Mouse (Mus musculus): ENCODE measurements around the gene Tcea3.

Tcea3 gene

DNA sequence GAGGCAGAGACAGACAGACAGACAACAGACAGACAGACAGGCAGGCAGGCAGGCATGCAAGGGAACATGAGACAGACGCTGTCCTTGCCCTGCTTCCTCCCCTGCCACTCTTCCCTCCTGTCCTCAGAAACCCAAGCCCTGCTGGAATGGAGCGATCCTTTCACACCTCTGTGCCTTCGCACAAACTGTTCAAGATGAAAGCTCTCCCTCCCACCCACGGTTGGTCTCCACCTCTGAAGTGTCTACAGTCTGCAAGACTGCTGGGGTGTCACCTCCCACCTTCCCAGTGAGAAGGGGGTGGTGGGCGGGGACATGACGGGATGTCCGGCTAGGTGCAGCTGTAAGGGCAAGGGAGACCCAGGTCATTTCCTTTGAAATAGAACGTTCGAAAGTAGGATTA lies 34.1 kb downstream of the Tcea3 start:
- peak; percentile 51 to 60 for DNase-seq (ENCODE audit: low spot score in 2 of 2)

DNA sequence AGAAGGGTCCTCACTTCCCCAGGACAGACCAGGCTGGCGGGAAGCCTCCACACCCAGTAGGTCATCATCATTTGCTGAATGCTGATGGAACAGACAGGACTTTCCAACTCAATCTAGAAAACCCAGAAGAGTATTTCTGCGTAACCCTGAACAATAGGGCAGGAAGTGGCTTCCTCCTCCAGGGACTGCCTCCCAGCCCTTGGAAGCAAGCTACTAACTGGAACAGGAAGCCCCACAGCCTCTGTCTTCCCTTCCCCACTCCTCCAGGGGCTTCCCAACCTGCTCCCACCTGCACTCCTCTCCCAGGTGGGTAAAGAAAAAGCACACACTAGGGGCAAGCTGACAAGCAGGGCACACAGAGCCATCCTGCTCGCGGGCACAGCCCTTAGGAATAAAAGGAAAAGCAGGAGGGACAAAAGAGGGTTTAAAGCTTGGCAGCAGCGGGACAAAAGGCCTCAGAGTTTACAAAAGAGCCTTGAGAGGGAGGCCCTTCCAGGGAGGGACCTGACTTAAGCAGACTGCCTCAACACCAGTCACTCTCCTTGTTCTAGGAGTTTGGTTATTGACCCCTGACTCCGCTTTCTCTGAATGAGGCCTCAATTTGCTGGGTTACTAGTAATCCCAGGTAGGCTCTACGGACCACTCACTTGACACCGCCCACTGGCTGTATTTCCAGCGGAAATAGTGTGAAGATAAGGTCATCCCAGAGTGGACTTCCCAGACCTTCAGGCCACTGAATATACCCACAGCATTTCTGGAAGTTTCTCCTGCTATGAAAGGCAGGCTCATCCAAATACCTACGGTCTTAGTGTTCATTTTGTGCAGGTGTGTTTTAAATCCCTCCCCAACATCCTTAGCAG lies 35.3 kb downstream of the Tcea3 start:
- no peak for DNase-seq (ENCODE audit: low spot score in 2 of 2)

DNA sequence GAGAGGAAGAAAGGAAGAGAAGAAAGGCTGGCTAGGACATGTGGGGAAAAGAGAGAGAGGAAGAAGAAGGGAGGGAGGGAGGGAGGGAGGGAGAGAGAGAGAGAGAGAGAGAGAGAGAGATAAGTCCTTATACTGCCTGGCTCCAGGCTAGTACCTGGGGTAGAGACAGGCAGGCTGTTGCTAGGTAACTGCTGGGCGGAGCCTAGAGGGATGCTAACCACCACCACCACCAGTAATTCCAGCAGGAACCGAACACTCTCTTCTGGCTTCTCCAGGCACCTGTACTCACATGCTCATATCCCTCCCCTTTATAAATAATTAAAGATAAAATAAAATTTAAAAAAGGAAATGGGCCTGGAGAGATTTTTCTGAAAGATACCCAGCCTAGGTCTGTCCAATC lies 36.3 kb downstream of the Tcea3 start:
- DNase-seq (ENCODE audit: low spot score in 2 of 2), result peak in 1 of 2 experiments; percentile 19

DNA sequence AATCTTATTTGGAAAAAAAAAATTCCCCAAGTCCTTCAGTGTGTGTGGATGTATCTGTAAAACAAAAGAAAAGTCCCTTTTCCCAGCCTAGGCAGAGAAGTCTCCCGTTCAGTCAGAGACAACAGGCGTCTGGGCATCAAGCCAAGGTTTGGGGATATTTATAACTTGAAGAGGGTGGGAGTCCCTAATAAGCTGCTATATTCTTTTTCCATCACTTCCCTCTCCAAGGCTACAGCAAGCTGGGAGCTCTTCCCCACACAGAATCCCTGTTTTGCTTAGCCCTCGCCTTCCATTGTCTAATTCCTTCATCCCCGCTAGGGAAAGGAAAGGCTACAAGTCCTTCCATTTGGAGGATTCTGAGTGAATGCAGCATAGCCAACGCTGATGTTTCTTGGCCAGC lies 36.9 kb downstream of the Tcea3 start, which contains the start of gene Zfp46:
Gene Zfp46 (plus strand): TSS at position 229 of the 400 bp plus-strand sequence.
- DNase-seq (ENCODE audit: low spot score in 2 of 2), result peak; percentile 78 to 88

DNA sequence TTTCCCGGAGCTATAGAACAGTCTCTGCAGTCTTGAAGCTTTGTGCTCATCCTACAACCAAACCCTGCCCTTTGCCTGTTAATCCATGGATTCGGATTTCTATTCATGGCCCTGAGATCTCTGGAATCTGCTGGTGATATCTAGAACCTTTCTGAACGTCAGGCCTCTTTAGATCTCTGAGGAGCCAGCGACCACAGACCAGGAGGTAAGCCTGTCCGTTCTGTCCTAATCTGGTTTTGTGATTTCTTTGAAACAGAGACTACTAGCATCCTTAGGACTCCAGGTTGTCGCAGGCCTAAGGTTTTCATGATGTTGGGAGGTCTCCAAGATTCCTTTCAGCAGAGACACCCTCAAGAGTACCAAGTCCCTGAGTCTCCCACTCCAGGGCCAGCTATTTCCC lies 37.4 kb downstream of the Tcea3 start:
- peak in 1 of 2 experiments; percentile 34 for DNase-seq (ENCODE audit: low spot score in 2 of 2)

DNA sequence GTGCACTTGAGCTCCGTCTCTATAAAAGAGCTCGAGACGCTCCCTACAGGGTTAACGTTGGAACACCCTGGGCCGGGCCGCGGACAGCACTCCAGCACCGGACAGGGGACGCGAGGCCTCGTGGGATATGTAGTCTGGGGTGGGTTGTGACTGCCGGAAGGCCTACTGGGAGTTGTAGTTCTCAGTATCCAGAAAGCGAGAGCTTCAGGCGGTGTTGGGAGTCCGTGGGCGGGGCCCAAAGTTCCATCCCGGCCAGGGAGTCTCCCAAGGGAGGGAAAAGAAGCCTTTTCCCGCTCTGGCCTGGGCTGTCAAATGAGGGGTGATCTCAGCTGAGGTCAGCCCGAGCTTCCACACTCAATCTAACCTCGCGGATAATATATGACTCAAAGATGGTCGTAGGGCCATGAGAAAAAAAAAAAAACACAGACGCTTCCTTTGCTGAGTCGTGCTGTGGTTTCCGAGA lies 37.9 kb downstream of the Tcea3 start:
- peak; percentile 92 to 96 for DNase-seq (ENCODE audit: low spot score in 2 of 2)

DNA sequence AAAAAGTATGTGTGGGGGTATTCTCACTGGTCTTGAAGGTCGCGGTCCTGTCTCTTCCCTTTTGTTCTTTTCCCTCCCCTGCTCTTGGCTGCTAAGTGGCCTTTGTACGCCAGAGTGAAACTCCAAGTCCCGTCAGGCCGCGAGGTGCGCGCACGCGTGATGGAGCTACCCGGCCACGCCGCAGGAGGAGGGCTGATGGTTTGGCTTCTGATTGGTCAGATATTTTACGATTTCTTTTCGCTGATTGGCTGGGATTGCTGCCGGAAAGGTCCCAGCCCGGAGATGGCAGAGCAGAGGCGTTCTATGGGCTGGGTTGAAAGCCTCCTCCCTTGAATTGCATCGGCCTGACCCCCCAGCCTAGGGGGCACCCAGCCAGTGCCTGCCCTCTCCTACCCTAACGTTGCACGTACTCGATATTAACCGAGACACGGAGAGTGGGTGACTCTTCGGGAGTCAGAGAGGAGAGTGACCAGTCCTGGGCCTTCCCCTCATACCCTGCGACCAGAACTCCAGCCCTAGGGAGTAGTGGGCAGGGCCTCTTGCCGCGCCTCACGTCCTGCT lies 38.4 kb downstream of the Tcea3 start:
- peak; percentile 92 to 98 for DNase-seq (ENCODE audit: low spot score in 2 of 2)

DNA sequence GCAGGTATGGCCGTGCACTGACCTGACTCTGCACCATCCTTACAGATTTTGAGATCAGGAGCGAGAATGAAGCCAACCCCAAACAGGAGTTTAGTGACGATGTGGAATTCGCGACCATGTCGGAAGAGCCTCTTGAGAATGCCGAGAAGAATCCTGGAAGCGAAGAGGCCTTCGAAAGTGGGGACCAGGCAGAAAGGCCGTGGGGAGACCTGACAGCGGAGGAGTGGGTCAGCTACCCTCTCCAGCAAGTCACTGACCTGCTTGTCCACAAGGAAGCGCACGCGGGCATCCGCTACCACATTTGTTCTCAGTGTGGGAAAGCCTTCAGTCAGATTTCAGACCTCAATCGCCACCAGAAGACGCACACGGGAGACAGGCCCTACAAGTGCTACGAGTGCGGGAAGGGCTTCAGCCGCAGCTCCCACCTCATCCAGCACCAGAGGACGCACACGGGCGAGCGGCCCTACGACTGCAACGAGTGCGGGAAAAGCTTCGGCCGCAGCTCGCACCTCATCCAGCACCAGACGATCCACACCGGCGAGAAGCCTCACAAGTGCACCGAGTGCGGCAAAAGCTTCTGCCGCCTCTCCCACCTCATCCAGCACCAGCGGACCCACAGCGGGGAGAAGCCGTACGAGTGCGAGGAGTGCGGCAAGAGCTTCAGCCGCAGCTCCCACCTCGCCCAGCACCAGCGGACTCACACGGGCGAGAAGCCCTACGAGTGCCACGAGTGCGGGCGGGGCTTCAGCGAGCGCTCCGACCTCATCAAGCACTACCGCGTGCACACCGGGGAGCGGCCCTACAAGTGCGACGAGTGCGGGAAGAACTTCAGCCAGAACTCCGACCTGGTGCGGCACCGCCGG lies 42.6 kb downstream of the Tcea3 start:
- no peak for DNase-seq (ENCODE audit: low spot score in 2 of 2)

DNA sequence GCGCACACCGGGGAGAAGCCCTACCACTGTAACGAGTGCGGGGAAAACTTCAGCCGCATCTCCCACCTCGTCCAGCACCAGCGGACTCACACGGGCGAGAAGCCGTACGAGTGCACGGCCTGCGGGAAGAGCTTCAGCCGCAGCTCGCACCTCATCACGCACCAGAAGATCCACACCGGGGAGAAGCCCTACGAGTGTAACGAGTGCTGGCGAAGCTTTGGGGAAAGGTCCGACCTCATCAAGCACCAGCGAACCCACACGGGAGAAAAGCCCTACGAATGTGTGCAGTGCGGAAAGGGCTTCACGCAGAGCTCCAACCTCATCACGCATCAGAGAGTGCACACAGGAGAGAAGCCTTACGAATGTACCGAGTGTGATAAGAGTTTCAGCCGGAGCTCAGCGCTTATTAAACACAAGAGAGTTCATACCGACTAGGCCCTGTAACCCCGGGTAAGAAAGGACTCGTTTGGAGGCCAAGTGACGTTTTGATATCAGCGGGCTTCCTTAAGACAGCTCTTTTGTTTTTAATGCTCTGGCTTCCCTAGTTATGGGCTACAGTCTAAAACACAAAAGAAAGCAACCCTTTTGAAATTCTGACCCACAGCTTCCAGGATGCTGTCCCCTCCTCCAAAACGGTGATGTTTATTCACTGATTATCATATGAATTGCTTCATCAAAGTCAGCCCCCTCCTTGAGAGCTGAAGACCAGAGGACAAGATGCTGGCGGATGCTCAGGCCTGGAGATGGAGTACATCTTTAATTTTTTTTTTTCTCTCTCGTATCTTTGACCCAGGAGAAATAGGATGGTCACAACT lies 43.5 kb downstream of the Tcea3 start:
- no peak for DNase-seq (ENCODE audit: low spot score in 2 of 2)

DNA sequence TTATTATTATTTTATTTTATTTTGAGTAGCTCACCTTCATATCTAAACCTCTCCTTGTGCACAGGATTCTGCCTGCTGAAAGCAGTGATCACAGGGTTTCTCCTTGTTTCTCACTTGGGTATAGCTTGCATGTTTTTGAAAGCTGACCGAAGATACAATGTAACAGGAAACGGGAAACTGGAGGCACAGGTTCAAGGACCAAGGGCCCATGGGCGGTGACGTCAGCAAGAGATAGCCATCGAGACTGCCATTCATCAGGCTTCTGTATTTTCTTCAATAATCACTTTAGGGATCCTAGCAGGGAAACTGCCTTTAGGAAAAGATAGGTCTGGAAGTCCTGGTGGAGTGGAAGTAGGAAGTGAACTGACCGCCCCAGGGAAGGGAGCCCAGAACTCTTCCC lies 44.2 kb downstream of the Tcea3 start:
- DNase-seq (ENCODE audit: low spot score in 2 of 2), result no peak

DNA sequence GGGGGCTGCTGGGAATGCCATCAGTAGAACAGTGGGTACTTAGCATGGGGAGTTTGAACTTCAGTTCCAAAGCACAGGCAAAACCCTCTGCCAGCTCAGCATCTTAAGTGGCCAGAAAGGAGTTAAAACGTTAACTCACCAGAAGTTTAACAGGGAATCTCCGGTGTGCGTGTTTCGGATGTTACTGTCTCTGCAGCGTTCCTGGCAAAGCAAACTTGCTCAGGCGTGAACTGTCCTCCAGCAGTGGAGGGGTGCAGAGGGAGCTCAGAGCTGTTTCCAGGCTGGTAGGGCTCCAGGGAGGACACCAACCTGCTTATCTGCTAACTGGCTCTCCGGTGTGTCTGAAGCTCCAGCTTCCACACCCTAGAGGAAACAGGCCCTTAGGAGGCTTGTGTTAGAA lies 48.4 kb downstream of the Tcea3 start:
- no peak for DNase-seq (ENCODE audit: low spot score in 2 of 2)

DNA sequence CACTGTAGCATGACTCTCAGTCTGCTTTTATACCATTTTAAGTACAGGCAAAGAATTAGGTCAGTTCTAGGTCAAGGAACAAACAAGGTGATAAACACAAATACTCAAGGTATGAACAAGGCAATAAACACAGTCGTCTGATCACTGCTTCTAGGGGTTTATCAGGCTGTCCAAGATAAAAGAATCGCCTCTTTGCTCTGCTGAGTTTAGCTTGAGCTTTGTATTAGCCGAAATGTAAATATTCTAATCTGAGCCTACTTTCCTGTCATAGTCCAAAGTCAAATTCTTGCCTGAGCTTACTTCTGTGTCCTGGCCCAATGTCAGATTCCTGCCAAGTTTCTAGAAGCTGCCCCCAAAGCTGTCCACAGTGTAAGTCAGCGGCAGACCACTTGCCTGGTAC lies 54.9 kb downstream of the Tcea3 start:
- no peak for DNase-seq (ENCODE audit: low spot score in 2 of 2)

DNA sequence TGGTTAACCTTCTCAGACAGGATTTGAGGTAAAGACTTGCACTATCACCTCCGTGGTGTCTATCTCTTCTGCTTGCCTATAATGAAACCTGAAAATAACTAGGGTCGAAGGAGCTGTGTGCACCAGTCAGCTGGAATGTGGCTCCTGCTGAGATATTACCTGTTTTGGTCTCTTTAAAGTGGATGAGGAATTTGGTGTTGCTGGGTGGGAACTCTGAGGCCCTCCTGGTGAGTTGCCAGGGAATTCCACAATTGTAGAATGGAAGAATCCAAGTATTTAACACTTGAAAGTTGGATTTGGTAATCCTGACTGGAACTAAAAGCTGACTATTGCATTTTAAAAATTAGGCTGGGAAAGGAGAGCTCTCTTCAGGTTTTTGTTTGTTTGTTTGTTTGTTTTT lies 56.7 kb downstream of the Tcea3 start:
- DNase-seq (ENCODE audit: low spot score in 2 of 2), result no peak

DNA sequence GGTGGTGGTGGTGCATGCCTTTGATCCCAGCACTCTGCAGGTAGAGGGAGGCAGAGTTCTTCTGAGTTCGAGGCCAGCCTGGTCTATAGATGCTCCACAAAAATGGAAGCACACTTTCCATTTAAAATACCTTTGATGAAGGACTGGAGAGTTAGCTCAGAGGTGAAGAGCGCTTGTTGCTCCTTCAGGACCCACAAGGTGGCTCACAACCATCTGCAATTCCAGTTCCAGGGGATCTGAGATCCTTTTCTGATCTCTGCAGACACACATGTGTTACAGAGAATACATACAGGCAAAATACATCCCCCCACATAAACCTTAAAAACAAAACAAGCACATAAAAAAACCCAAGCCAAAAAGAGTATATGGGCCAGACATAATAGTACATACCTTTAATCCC lies 60.8 kb downstream of the Tcea3 start:
- DNase-seq (ENCODE audit: low spot score in 2 of 2), result no peak

DNA sequence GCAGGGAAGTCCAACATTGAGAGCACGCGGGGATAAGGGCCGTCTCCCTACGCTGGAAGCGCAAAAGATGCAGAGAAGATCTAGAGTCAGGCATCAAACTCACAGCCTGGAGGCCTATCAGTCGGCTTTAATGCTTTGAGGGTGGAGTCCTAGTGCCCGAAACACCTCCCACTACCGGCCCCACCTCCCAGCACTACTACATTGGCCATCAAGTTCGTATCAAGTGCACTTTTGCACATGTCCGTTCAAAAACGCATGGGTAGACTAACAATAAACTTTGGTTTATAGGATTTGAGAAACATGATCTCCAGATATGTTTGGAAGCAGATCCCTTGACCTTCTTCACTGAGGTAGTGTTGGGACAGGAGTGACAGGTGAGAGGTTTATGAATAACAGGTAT lies 62.3 kb downstream of the Tcea3 start:
- DNase-seq (ENCODE audit: low spot score in 2 of 2), result no peak

DNA sequence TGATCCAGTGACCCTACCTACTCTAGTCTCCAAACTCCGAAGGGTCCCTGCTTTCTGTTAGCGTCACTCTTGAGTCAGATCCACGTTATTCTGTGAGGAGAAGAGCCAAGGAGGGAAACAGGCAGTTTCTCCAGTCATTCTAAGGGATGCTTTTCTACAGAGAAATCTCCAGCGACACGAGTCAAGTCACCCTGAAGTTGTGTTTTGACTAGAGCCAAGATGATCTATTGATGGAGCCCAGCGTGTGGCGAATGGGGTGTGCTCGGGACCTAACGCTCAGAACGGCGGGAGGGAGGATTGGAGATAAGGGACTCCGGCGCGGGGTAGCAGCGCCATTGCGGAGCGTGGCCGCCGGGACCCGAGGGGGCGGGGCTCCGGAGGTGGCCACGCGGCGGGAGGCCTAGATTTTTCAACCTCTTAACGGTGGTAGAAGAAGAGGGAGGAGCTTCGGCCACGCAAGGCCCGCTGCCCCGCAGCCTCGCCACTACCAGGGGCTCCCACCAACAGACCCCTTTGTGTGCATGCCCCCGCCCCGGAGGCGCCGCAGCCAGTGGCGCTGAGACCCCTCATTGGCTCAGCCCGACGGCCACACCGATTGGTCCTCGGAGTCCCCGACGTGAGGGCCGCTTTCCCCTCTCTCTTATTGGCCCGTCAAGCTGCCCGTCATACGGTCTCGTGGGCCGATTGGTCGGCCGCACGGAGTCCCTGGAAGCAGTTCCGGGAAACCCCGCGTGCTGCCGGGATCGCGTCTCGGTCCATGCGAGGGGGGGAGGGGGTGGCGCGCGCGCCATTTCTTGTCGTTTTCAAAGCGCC lies 62.9 kb downstream of the Tcea3 start, which contains the start of gene Hnrnpr:
Gene Hnrnpr (plus strand): TSS at position 714 of the 813 bp plus-strand sequence.
- peak; percentile 96 to 99 for DNase-seq (ENCODE audit: low spot score in 2 of 2)

DNA sequence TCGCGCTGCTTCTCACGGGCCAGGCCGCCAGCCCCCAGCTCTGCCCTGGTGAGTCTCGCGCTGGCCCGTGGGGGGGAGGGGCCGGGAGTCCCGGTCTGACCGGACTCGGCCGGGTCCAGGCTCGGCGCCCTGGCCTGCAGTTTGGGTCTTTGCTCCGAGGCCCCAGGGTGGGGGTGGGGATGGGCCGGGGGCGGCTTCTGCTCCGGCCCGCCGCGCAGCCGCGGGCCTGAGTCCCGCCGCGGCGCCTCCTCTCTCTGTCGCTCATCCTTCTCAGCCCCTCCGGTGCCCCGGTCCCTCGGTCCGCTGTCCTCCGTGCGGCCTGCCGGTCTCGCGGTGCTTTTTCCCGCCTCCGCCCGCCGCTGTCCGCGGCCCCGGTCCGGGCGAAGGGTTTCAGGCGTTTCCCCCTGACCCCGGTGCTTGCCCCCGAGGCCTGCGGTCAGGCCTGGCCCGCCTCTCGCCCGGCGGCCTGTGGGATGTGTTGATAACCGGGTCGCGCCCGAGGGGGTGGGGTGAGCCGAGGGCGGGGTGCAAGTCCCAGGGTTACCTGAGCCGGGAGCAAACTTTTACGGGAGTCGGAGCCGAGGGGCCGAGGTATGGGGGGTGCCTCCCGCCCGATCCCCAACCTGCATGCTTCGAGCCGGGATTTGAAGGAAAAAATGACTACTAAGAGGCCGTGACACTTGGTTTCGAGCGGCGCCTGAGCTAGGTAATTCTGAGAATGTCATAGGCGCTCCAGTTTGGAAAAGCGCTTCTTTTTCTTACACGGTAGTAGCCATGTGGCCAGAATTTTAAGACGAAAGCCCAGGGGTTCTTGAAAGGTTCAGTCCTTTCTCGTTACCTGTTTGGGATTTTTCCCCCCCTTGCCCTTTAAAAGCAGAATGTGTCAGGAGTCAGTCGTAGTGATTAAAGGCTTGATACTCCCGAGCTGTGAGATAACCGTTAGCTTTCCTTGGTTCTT lies 63.8 kb downstream of the Tcea3 start:
- DNase-seq (ENCODE audit: low spot score in 2 of 2), result peak in 1 of 2 experiments; percentile 22

DNA sequence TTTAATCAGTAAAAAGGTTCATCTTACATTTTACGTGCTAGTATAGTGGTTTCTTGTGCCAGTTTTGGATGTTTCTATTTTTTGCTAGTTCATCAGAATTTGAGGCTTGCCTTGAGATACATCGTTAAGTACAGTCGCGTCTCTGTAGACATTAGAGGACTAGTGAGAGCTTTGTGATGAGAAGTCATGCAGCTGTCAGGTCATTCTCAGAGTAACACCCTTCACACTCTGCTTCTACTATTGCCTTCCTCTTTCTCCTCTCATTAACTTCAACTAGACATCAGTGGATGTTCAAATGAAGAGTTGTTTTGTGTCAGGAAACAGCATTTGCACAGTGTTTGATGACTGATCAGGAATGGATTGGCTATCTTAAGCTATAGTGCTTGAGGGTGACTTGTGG lies 65.1 kb downstream of the Tcea3 start:
- DNase-seq (ENCODE audit: low spot score in 2 of 2), result no peak

DNA sequence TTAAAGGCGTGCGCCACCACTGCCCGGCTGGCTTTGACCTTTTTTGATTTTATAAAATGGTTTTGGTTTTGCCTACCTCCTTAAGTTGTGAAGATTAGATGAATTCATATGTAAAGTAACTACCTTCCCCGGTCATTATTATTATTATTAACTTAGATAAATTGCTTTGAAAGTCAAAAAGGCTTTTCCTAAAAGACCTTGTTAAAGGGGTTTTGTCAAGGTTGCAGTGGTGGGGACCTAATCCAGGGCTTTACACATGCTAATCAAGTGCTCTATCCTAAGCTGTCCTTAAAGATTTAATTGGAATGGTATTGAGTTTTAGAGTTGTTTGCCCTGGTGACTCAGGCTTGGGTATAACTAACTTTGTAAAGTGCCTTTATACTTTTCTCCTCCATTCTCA lies 70.1 kb downstream of the Tcea3 start:
- DNase-seq (ENCODE audit: low spot score in 2 of 2), result no peak

Measured in left cerebral cortex, adult 9 months (tissue).